Mouse (Mus musculus) thymus, adult 2 months (tissue): ENCODE data around the gene Mael.

Experiments used
- CTCF ChIP-seq: fragments of 200-500 bp; IDR thresholded peaks from 2 replicates; pipeline ENCODE4 v1.5.1; 2012; ENCODE audit warnings: mild to moderate bottlenecking, control low read depth, low read length, moderate library complexity, borderline replicate concordance; ENCODE audit not compliant: control insufficient read depth, poor library complexity, insufficient read depth; ENCODE audit errors: extremely low read depth
- POLR2A ChIP-seq: fragments of 200-500 bp; IDR thresholded peaks from 2 replicates; pipeline ENCODE4 v1.6.1; 2012; ENCODE audit warnings: mild to moderate bottlenecking, low read length, control low read depth, moderate library complexity; ENCODE audit not compliant: control insufficient read depth, poor library complexity, insufficient read depth; ENCODE audit errors: extremely low read depth

DNA sequence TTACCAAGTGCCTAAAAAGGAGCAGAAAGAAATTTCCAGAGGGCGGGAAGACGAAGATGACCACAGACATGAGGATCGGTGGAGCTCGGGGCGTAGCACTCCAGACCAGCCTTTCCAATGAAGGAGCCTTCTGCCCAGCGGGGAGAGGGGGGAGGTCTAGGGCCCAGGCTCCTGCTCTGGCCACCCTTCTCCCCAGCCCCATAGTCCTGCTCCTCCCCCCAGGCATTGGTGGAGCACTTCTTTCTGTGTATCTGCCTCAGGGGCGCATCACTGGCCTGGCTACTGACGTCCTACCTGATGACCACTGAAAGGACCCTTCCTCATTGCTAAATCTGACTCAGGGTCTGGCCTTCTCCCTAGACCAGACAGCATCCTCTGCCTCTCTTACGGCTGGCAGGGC, 73.4 kb downstream of the Mael start:
- TF ChIP-seq CTCF: no peak
- TF ChIP-seq POLR2A: no peak
